Mouse (Mus musculus) hindbrain, embryonic 16.5 days (tissue): Measurements from ENCODE around the gene Spag6. TPM values are rescaled to one million over a fixed set of nuclear protein-coding genes. Genes with fewer than 3 reads are reported as not detected.

Source experiments
- ATAC-seq: fragments of 200-750 bp; cut with Nextera tagmentation; 2 replicates; pipeline ENCODE4 v1.8.0; 2017; ENCODE audit warnings: moderate TSS enrichment, moderate library complexity
- H3K27ac ChIP-seq: fragments of 300-500 bp; sonication (generic); 2 replicates; pipeline ENCODE4 v1.5.1; 2014; ENCODE audit warnings: low read depth, mild to moderate bottlenecking, control low read depth, low read length, moderate library complexity
- H3K27me3 ChIP-seq: fragments of 300-500 bp; sonication (generic); replicated peaks from 2 replicates; pipeline ENCODE4 v1.6.1; 2014; ENCODE audit warnings: low read length; ENCODE audit not compliant: control insufficient read depth, insufficient read depth
- H3K36me3 ChIP-seq: fragments of 300-500 bp; sonication (generic); 2 replicates; pipeline ENCODE4 v1.6.1; 2014; ENCODE audit warnings: mild to moderate bottlenecking, low read length, moderate library complexity, mixed read lengths; ENCODE audit not compliant: control insufficient read depth, insufficient read depth
- H3K4me1 ChIP-seq: fragments of 300-500 bp; sonication (generic); 2 replicates; pipeline ENCODE4 v1.6.1; 2014; ENCODE audit warnings: low read depth, low read length; ENCODE audit not compliant: control insufficient read depth, insufficient read depth
- H3K4me2 ChIP-seq: fragments of 300-500 bp; sonication (generic); 2 replicates; pipeline ENCODE4 v1.6.1; 2014; ENCODE audit warnings: mild to moderate bottlenecking, low read length, control low read depth, moderate library complexity
- H3K4me3 ChIP-seq: fragments of 300-500 bp; sonication (generic); 2 replicates; pipeline ENCODE4 v1.5.1; 2014; ENCODE audit warnings: mild to moderate bottlenecking, low read length, control low read depth, moderate library complexity
- H3K9ac ChIP-seq: fragments of 300-500 bp; sonication (generic); 2 replicates; pipeline ENCODE4 v1.6.1; 2014; ENCODE audit warnings: low read depth, mild to moderate bottlenecking, control low read depth, low read length, moderate library complexity
- H3K9me3 ChIP-seq: fragments of 300-500 bp; sonication (generic); 2 replicates; pipeline ENCODE4 v1.6.1; 2014; ENCODE audit warnings: mild to moderate bottlenecking, low read length, moderate library complexity; ENCODE audit not compliant: control insufficient read depth
- WGBS: fragments of 180-500 bp; shearing (Covaris S2); extraction: QIAGEN DNeasy Blood & Tissue Kit; methylation state at CpG from one replicate; pipeline ENCODE4 v1.1.7; 2014; 5-methylcytosine and 5-hydroxymethylcytosine counted together
- polyA plus RNA-seq: library from polyadenylated mRNA; unstranded; fragments of >200 nt; fragmentation: Nextera tagmentation; extraction: Ambion mirVana; gene quantifications from 2 replicates; pipeline ENCODE4 v1.2.1, GENCODE M21; 2015

Gene Spag6
- polyA plus RNA-seq, 1 experiment from 2014 or later: 0.06 TPM

DNA sequence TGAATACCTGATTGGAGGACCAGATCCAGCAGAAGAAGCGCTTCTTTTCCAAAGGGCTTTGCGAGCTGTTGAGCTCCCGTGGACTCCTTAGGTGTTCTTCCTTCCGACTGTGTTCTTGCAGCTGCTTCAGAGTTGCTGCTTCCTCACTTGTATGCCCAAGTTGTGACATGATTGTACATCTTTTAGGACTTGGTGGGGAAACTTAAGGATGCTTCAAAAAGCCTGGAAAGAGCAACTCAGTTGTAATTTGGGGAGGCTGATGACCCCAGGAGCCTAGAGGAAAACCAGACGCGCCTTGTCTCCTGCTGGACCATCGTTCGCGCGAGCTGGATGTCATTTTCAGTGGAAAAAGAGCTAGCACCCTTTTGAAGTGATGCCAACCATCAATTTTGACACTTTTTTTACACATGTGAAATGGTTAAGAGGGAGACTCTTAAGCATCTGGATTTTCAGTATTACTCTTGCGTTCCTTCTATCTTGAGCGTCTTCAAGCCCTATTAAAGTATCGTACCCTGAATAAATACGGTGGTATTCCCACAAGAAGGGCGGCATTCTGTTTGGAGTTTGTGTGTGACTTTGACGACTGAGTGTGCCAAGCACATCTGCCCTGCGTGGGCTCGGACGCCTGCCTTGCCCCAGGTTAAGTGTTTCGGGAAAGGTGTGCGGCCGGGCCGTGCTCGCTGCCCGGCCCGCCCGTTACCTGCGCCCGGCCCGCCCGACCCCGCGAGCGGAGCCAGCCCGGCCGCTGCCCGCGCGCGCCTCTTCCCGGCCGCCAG lies 18.0 kb upstream of the Spag6 start:
- no peaks in the 10 kb centered on the region for H3K36me3 ChIP-seq
- peak overlapping the region; percentile 96 for H3K27ac ChIP-seq
- H3K27me3 ChIP-seq: peaks cover 4% of the 10 kb centered on the region; the same call in 1 of the 2 replicates
- no peaks in the 10 kb centered on the region for H3K9me3 ChIP-seq
- peaks cover 16% of the 10 kb centered on the region for H3K4me1 ChIP-seq
- peak overlapping the region; percentile 80 for H3K4me2 ChIP-seq
- WGBS: 12% methylated on average over 34 of the region's 42 CpGs
- no peak for ATAC-seq
- peak overlapping the region; percentile 96 for H3K9ac ChIP-seq
- H3K4me3 ChIP-seq: peak overlapping the region; percentile 75

DNA sequence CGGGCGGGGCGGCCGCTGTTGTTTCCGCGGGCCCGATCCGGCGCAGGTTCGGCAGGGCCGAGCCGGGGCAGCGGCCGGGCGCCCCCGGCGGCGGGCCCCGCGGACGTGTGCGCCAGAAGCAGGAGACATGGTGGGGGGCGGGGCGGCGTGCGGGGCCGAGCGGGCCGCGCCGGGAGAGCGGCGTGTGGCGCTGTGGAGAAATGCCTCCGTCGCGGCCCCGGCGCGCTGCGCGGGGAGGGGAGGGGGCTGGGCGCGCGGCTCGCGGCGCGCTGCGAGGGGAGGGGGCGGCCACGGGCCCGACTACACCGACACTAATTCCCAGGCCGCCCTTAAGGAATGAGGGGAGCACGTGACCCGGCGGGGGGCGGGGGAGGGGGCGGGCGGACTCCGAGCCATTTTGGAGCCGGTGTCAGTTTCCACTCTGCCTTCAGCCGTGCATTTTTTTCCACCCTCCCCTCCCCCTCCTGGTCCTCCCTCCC lies 17.3 kb upstream of the Spag6 start:
- 0% methylated on average over 4 of the region's 64 CpGs for WGBS

DNA sequence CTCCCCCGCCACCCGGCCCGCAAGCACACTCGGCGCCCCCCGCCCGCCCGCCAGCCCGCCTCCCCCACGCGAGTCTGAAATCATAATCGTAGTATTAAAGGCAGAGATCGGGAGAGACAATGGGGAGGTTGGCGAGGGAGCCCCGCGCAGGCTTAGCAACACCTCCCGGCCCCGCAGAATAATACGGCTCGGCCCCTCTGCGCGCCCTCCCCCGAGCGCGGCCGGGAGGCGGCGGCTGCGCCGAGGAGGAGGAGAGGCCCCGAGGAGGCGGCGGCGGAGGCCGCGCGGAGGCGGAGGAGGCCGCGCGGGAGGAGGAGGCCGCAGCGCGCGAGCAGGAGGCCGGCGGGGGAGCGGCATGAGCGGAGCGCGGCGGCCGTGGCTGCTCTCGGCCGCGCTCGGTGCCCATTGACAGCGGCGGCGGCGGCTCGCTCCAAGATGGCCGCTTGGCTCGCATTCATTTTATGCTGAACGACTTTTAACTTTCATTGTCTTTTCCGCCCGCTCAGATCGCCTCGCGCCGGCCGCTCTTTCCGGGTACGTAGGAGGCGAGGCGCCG lies 16.8 kb upstream of the Spag6 start, which contains the start of gene Bmi1:
TSS of gene Bmi1 (plus strand) at position 83 of the 556 bp plus-strand sequence.
- peak within 1 kb of the TSS; percentile 80 for H3K4me2 ChIP-seq
- no peaks in the 10 kb centered on the region for H3K36me3 ChIP-seq
- no peaks in the 10 kb centered on the region for H3K9me3 ChIP-seq
- H3K4me3 ChIP-seq: peak within 1 kb of the TSS; percentile 75
- peaks cover 19% of the 10 kb centered on the region for H3K4me1 ChIP-seq
- H3K9ac ChIP-seq: peak within 1 kb of the TSS; percentile 96
- peak; percentile 71 for ATAC-seq
- peak within 1 kb of the TSS; percentile 96 for H3K27ac ChIP-seq
- H3K27me3 ChIP-seq: peaks cover 6% of the 10 kb centered on the region; the same call in 1 of the 2 replicates
- 0% methylated on average over 42 of the region's 77 CpGs for WGBS

More for the DNA sequence above, 17.3 kb upstream of the Spag6 start:
- Histone ChIP-seq H3K9me3 (no peaks in the 10 kb centered on the region), H3K27me3 (peaks cover 6% of the 10 kb centered on the region; the same call in 1 of the 2 replicates), H3K4me2 (peak overlapping the region; percentile 80), H3K4me1 (peaks cover 19% of the 10 kb centered on the region), H3K27ac (peak overlapping the region; percentile 96), H3K36me3 (no peaks in the 10 kb centered on the region), H3K9ac (peak overlapping the region; percentile 96), H3K4me3 (peak overlapping the region; percentile 75)
- peak; percentile 89 for ATAC-seq

DNA sequence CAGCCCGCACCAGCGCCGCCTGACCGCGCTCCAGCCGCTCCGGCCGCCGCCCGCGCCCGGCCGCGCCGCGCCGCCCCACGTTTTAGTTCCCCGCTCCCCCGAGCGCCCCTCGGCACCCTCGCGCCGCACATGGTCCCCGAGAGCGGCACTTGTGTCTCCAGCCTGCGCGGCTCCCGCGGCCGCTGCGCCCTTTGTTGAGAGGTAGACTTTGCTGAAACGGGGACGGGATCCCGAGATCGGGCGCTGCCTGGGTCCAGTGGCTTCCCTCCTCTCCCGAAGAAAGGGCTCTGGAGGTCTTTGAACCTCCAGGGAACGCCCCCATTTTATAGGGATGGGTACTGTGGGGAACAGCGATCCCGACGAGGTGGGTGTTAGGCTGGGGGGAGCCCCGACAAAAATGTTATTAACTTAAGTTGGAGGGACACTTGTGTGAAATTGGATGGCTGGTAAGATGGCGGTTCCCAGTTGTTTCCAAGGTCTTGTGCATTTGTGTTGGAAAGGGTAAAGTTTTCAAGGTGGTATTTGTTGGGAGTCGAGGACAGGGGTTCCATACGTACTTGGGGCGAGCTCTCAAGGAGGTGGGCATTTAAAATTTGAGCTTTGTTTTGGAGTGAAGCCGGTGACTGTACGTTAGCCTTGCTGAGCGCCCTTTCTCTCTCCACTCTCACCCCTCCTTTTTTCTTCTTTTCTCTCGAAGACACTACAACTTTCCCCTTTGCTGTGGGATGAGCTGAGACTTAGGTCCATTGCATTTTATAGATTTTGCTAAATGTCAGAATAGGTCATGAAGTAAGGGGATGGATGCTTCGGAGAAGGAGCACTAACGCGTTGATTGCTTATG lies 16.0 kb upstream of the Spag6 start:
- H3K27me3 ChIP-seq: peaks cover 11% of the 10 kb centered on the region
- peak; percentile 1; the same call in 1 of the 2 replicates for ATAC-seq

DNA sequence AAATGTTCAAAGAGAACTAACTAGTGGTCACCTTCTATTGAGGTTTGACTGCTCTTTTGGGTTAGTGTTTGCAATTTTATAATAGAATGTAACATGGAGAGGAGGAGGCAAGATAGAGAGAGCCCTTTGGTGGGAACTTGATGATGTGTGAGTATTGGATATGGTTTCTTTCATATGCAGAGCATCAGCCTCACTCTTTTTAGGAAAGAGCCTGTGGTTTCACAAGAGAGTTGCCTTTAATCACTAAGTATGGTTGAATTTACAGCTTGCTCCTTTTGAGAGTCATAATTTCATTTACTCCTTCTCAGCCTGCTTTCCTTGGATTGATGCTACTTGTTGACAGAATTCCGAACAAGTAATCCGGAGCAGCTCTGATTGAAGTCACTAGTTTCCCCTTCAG lies 14.1 kb upstream of the Spag6 start:
- no peak overlapping the region for H3K4me2 ChIP-seq
- peaks cover 15% of the 10 kb centered on the region for H3K27me3 ChIP-seq
- no peak overlapping the region for H3K9ac ChIP-seq
- peaks cover 14% of the 10 kb centered on the region for H3K4me1 ChIP-seq
- no peak overlapping the region for H3K27ac ChIP-seq
- H3K9me3 ChIP-seq: no peaks in the 10 kb centered on the region
- H3K36me3 ChIP-seq: peaks cover 7% of the 10 kb centered on the region
- WGBS: 56% methylated on average over 2 of the region's 2 CpGs
- H3K4me3 ChIP-seq: no peak overlapping the region
- no peak for ATAC-seq

More for the DNA sequence above, 16.0 kb upstream of the Spag6 start:
- whole genome bisulfite sequencing: under 1% methylated on average over 41 of the region's 55 CpGs
- Histone ChIP-seq H3K27ac (peak overlapping the region; percentile 96), H3K4me2 (peak overlapping the region; percentile 80), H3K4me1 (peaks cover 19% of the 10 kb centered on the region), H3K9ac (peak overlapping the region; percentile 96), H3K36me3 (peaks cover 2% of the 10 kb centered on the region; the same call in 1 of the 2 replicates), H3K4me3 (peak overlapping the region; percentile 75), H3K9me3 (no peaks in the 10 kb centered on the region)

DNA sequence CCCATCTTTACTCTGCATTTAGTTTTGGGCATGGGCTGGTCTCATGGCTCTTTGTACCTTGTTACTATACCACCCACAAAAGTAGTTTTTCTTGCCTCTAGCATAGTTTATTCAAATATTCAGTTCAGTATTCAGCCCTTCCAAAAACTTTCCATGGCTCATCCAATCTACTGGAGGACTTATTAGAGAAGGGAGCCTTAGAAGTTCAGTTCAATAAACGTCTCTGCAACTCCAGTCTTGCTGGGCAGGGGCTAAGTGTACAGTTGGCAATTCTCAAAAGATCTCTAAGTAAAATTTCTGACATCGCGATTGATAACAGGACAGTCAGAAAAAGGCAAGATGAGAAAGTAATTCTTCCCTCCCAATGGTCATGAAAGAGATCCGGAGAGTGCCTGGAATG lies 13.3 kb upstream of the Spag6 start:
- Histone ChIP-seq H3K36me3 (peaks cover 7% of the 10 kb centered on the region), H3K9ac (no peak overlapping the region), H3K27me3 (peaks cover 15% of the 10 kb centered on the region), H3K9me3 (no peaks in the 10 kb centered on the region), H3K4me2 (peak overlapping the region; percentile 46), H3K4me1 (peaks cover 14% of the 10 kb centered on the region), H3K27ac (no peak overlapping the region), H3K4me3 (peak overlapping the region; percentile 29)
- WGBS: 8% methylated on average over 4 of the region's 4 CpGs
- no peak for ATAC-seq

DNA sequence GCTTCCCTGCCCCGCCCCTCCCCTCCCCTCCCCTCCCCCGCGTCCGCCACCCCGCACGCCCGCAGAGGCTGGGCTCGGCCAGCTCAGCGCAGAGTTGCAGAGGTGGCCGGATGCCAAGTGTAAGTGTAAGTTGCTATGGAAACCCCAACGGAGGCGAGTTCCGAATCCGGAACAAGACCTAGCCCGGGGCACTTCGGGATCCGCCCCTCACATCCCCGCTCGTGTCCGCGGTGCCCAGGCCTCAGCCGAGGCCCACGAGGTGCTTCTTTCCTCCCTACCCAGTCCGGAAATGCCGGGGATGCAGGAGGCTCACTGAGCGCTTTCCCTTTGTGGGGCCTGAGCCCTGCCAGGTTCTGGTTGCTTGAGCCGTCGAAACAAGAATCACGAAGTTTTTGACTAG lies 12.9 kb upstream of the Spag6 start:
- no peak for ATAC-seq
- Histone ChIP-seq H3K4me3 (peak overlapping the region; percentile 29), H3K27ac (no peak overlapping the region), H3K9me3 (no peaks in the 10 kb centered on the region), H3K4me1 (peaks cover 14% of the 10 kb centered on the region), H3K36me3 (peaks cover 7% of the 10 kb centered on the region), H3K9ac (0 out of 2 replicates have a peak overlapping the region, but pooled peaks have one; percentile 23), H3K4me2 (peak overlapping the region; percentile 46), H3K27me3 (peaks cover 15% of the 10 kb centered on the region)
- WGBS: 3% methylated on average over 21 of the region's 29 CpGs

DNA sequence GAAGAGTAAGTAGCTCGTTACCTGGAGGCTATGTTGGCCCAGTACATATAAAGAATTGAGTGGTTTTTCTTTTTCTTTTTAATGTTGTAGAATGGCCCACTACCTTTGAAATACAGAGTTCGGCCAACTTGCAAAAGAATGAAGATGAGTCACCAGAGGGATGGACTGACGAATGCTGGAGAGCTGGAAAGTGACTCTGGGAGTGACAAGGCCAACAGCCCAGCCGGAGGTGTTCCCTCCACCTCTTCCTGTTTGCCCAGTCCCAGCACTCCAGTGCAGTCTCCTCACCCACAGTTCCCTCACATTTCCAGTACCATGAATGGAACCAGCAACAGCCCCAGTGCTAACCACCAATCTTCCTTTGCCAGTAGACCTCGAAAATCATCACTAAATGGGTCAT lies 9.8 kb upstream of the Spag6 start:
- no peak for ATAC-seq
- H3K27me3 ChIP-seq: peaks cover 37% of the 10 kb centered on the region
- H3K4me3 ChIP-seq: no peak overlapping the region
- peaks cover 8% of the 10 kb centered on the region for H3K4me1 ChIP-seq
- H3K9me3 ChIP-seq: no peaks in the 10 kb centered on the region
- WGBS: 78% methylated on average over 5 of the region's 5 CpGs
- H3K9ac ChIP-seq: no peak overlapping the region
- no peak overlapping the region for H3K27ac ChIP-seq
- peaks cover 7% of the 10 kb centered on the region for H3K36me3 ChIP-seq
- no peak overlapping the region for H3K4me2 ChIP-seq
